Mouse (Mus musculus) activated CD4-positive, CD25-positive, alpha-beta regulatory T cell (primary cell): ENCODE measurements around the gene Ss18l1. TPM values are rescaled to one million over a fixed set of nuclear protein-coding genes. Genes with fewer than 3 reads are reported as not detected.

ENCODE experiments used
- polyA plus RNA-seq, 2 experiments: library from polyadenylated mRNA; unstranded; fragments of 100-300 nt; shearing (Covaris generic); gene quantifications; one replicate each; pipeline ENCODE4 v1.2.1; 2017

Gene Ss18l1
- 1 to 10 TPM; 2.7 to 3.2 TPM for polyA plus RNA-seq

DNA sequence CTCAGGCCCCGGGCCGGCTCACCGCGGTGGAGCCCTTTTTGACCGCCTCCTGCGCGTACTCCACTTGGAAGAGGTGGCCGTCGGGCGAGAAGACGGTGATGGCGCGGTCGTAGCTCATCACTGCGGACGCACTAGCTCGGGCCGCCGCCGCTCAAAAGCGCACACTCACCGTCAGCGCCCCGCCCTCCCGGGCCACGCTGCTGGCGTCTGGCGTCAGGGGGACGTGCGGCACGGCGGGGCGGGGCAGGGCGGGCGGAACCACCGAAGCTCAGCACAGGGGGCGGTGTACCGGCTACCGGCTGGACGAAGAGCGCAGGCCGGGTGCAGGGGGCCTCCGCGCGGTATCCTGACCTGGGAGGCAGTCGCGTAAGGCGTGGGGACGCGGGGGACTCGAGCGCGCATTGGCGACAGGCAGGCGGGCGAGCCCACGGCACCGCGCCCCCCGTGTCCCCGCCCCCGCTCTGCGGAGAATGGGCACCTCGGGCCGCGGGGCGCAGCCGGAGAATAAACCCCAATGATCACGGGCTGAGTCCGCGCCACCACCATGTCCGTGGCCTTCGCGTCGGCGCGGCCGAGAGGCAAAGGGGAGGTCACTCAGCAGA lies at the start of gene Ss18l1, which contains the start of gene Psma7:
Ss18l1 (plus strand) TSS at position 254 of the 602 bp plus-strand sequence.
Psma7 (minus strand) TSS at position 178 of the 602 bp plus-strand sequence.

DNA sequence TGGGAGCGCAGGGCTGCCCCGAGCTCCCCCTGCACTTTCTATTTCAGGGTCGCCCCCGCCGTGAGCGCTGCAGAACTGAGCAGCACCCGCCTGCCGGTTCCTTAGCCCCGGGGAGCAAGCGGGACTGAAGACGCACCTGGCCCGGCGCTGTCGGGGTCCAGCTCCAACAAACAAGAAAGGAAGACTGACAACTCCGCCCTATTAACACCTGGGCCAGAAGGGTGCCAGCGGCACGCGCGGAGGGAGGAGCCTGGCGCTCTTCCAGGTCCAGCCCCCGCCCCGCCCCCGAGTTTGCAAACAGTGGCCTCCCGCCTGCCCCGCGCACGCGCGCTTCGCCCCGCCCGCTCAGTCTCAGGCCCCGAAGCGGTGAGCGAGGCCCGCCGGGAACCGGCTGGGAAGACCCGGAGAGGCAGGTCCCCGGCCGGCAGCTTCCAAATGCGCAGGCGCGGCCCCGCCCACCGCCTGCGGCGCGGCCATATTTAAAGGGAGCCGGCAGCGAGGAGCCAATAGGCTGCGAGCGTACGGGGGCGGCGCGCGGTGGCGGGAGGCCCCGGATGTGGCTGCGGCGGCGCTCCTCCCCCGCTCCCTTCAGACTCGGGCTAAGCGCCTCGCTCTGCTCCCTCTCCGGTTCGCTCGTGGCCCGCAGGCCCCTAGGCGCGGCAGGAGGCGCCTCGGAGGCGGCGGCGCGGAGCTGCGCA lies 17.8 kb upstream of the Ss18l1 start, which contains the start of gene Lsm14b:
Lsm14b (plus strand) TSS at position 587 of the 698 bp plus-strand sequence.

GRCm38 (mm10) chr2:180070481-180071453 lies 28.5 kb downstream of the Ss18l1 start, which contains the start of gene Mtg2:
TSS of gene Mtg2 (plus strand) at chr2:180070588.

GRCm38 (mm10) chr2:180103978-180104658 lies 61.8 kb downstream of the Ss18l1 start, which contains the start of gene Hrh3:
TSS of gene Hrh3 (minus strand) at chr2:180104488.

GRCm38 (mm10) chr2:180118661-180119438 lies 76.5 kb downstream of the Ss18l1 start, which contains the start of gene Osbpl2:
TSS of gene Osbpl2 (plus strand) at chr2:180119306.

Other genes starting within 250 kb of the Ss18l1 start
- 10 to 100 TPM; 14.7 to 19.4 TPM for gene Taf4, start 65.9 kb upstream of the Ss18l1 start, polyA plus RNA-seq
- 10 to 100 TPM; 16.5 to 18.0 TPM for gene Lsm14b, start 17.5 kb upstream of the Ss18l1 start, polyA plus RNA-seq
- gene Psma7, start 76 bp upstream of the Ss18l1 start, polyA plus RNA-seq, result 100 to 1,000 TPM; 464 to 547 TPM
- gene Mtg2, start 28.1 kb downstream of the Ss18l1 start, polyA plus RNA-seq, result 10 to 100 TPM; 34.7 to 41.9 TPM
- not detected for gene Hrh3, start 62.0 kb downstream of the Ss18l1 start, polyA plus RNA-seq
- 10 to 100 TPM; 41.8 to 45.5 TPM for gene Osbpl2, start 76.8 kb downstream of the Ss18l1 start, polyA plus RNA-seq
- 100 to 1,000 TPM; 142 to 156 TPM for gene Adrm1, start 129.0 kb downstream of the Ss18l1 start, polyA plus RNA-seq
- gene Lama5, start 183.3 kb downstream of the Ss18l1 start, polyA plus RNA-seq, result 1 to 10 TPM in 1 of 2 experiments, under 1 TPM in 1; 0.30 to 1.3 TPM
- gene Rps21, start 214.9 kb downstream of the Ss18l1 start, polyA plus RNA-seq, result 100 to 1,000 TPM; 501 to 767 TPM
- gene Cables2, start 231.0 kb downstream of the Ss18l1 start, polyA plus RNA-seq, result 10 to 100 TPM; 36.3 to 43.9 TPM
- under 1 TPM in 1 of 2 experiments, not detected in 1; 0.23 TPM for gene Rbbp8nl, start 247.4 kb downstream of the Ss18l1 start, polyA plus RNA-seq